Mouse (Mus musculus) mouse trophoblast stem cell (cell line): ENCODE measurements around the gene Ptpn20.

Experiments
- in situ Hi-C, 2 experiments: fragments of 300-500 bp; cut with MseI, MboI; formaldehyde crosslinking; loops; 2 replicates in 1 of 2; 3 replicates in 1 of 2; pipeline ENCODE4 v1.15.1; 2025

The Ptpn20 gene

DNA sequence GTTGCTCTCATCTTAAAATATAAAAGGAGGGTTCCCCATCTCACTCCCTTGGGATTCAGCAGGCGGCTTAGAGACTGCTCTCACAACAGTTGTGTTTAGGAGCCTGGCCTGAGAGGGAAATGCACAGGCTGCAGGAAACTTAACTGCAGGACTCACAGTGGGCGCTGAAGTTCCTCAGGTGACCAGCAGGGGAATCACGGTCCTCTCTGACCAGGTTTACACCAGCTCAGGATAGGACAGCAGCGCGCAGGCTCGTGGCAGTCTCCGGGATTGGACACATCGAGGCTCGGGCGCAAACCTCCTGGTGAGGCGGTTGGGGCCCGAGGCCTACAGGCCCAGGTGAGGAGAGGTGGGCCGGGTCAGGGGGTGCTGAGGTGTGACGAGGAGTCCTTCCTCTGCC, at the start of gene Ptpn20:
Gene Ptpn20, plus strand, starts transcription at position 257 of the 400 bp plus-strand sequence.
- in situ Hi-C loops = no loop called here

DNA sequence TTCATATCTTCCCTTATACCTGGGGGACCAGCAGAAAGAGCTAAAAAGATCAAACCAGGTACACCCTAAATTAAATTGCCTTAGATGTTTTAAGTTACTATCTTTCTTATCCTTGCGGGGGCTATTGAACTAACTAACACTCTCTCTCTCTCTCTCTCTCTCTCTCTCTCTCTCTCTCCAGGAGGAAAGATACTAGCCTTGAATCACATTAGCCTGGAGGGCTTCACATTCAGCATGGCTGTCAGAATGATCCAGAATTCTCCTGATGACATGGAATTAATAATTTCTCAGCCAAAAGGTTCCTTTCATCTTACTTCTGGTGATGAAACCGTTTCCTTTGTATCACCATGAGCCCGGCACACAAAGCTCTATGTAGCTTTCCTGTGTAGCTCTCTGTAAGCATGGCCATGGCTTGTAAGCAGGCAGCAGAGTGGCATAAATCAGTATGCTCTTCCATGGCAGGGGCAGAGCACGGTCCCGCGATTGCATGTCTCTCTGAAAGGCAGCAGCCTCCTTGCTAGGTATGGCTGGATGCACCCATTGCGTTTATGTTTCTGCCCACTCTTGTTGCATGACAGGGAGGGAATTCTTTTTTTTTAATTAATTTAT, 49.3 kb upstream of the Ptpn20 start:
- in situ Hi-C loops = no loop called here

DNA sequence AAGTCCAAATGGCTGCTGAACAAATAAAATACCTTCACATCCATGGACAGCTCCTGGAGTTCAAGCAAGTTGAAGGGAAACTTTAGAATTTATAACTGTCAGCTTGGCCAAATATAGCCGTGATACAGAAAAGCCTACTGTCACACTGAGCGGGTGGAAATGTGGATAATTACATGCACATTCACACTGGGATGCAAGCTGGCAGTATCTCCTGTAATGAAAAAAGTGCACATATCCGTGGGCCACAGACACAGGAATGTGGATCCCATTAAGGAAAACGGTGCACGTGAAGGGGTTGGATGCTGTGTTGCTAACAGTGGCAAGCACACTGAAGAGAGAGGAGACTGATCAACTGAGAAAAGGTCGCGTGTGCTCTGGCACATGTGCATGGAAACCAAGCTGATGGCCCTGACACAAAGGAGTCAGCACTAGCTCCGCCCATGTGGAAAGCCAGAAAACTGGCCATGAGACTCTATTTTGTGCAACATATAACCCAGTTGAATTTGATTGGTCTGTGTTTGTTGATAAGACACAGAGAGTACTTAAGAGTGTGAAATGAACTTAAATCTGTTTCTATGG, 43.4 kb upstream of the Ptpn20 start:
- in situ Hi-C loops = no loop called here

DNA sequence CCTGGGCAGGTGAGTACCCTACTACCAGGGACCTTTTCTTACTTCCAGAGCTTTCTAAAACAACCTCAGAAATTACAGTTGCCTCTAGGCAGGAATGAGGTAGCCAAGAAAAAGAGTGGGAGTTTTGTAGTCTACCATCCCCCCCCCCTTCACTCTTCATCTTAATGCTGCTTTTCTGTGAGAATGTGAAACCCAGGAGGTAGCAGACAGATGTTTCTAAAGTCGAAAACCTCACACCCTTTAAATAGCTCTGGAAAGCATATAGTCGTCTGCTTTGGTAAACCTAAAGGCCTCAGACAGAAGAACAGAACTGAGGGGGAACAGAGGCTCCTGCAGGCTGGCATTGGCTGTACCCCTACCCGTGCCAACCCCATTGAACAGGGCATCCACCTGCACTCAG, 40.4 kb upstream of the Ptpn20 start:
- in situ Hi-C loops = no loop called here

- in situ Hi-C loops = no loop called here
Observed at GRCm38 (mm10) chr14:33549856-33550255, 39.2 kb upstream of the Ptpn20 start.

- in situ Hi-C loops = no loop called here
Observed at GRCm38 (mm10) chr14:33570737-33571136, 18.3 kb upstream of the Ptpn20 start.

DNA sequence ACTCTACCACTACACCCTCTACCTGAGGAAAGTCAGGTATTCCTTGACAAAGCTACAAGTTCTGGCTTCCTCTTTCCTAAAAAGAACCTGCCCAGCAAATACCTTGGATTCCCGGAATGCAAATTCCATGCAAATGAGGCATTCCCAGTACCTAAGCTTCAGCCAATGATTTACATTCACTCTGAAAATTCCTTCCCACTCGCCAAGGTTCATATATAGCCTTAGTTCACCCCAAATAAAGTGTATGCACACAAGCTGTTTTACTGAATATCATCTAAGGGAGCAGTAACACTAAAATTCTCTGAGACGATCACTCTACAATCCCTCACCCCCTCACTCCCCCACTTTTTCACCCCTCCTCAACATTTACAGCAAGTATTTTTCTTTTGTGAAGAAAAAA, 15.4 kb upstream of the Ptpn20 start:
- in situ Hi-C loops = no loop called here

DNA sequence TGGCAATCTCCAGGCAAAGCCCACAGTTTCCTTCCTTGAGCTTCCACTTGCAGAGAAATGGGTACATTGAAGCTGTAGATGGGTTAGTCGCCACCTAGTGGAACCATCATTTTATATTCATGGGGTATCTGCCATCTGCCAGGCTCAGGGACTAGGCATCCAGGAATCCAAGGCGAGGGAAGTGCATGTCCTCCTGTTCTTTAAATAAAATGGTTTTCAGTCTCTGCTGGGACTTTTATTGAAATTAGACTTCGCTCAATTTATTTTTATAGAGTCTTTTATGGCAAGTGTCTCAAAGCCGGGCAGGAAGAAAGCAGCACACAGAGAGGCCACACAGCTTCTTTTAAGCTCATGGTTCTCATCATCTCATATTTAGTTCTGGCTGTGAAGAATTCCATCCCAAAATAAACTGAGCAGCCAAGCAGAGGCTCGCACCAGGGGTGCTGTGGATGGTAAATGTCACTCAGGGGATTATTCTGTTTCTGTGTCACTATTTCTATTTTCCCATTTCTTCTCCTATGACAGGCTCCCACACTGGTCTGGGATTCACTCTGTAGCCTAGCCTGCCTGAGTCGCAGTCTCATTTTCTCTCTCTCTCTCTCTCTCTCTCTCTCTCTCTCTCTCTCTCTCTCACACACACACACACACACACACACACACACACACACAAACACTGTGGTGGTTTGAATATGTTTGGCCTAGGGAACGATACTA, 9.1 kb upstream of the Ptpn20 start:
- in situ Hi-C loops = no loop called here

- in situ Hi-C loops = no loop called here
Observed at GRCm38 (mm10) chr14:33598376-33599130, 9.5 kb downstream of the Ptpn20 start.

DNA sequence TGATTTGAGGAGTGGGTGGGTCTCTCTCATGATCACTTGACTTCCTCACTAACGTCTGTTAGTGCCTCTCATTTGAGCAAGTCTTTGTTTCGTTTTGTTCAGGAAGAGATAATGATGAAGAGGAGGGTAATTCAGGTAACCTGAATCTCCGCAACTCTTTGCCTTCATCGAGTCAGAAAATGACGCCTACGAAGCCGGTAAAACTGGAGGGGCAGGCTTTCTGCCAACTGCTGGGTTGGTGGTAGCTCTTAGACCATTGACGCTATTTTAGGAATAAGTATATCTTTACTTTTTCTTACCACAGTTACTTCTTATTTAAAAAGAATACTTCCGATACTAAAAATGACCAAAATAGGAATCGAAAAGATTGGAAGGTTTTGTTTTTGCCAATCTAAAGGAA, 18.4 kb downstream of the Ptpn20 start:
- in situ Hi-C loops = no loop called here

DNA sequence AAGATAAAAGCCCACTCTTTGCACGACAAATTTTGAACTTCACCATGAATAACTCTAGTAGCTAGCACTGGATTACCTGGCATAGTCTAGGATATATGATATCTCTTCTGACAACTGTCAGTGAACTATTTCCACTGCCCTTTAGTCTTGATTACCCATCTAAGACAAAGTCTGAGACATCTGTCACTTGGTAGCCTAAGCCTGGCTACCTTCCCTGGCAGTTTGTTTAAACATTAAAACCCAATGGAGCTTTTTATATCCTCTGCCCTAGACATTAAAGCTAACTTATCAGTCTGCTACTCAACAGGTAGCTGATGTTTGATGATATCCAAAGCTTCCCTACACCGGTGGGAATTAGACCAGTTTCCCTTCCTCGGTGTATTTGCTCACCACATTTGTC, 36.0 kb downstream of the Ptpn20 start:
- in situ Hi-C loops = no loop called here

- in situ Hi-C loops = no loop called here
Observed at GRCm38 (mm10) chr14:33632790-33633372, 43.9 kb downstream of the Ptpn20 start.

GRCm38 (mm10) chr14:33634354-33634753, 45.3 kb downstream of the Ptpn20 start:
- in situ Hi-C loops = no loop called here

GRCm38 (mm10) chr14:33634774-33635173, 45.8 kb downstream of the Ptpn20 start:
- in situ Hi-C loops = no loop called here

GRCm38 (mm10) chr14:33639357-33639756, 50.4 kb downstream of the Ptpn20 start:
- in situ Hi-C loops = no loop called here

GRCm38 (mm10) chr14:33650721-33651120, 61.7 kb downstream of the Ptpn20 start:
- in situ Hi-C loops = no loop called here

GRCm38 (mm10) chr14:33657471-33657901, 68.5 kb downstream of the Ptpn20 start:
- in situ Hi-C loops = no loop called here

DNA sequence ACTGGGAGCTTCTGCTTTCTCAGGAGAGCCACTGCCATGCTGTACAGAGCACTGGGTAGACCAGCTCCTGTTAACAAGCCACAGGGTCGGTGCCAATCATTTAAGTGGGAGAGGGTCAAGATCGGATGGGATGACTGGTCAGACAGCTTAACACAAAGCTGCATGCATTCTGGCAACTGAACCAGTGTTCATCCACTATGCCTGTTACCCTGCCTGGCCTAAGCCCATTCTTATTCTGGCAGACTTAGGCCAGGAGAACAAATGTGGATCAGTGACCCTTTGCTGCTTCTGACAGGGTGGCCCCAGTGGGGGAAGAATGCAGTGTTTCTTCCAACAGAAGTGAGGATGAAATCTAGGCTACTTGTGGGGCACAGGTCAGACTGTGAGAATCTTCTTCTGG, 69.3 kb downstream of the Ptpn20 start:
- in situ Hi-C loops = no loop called here

- in situ Hi-C loops = no loop called here
Observed at GRCm38 (mm10) chr14:33662080-33662479, 73.1 kb downstream of the Ptpn20 start.

DNA sequence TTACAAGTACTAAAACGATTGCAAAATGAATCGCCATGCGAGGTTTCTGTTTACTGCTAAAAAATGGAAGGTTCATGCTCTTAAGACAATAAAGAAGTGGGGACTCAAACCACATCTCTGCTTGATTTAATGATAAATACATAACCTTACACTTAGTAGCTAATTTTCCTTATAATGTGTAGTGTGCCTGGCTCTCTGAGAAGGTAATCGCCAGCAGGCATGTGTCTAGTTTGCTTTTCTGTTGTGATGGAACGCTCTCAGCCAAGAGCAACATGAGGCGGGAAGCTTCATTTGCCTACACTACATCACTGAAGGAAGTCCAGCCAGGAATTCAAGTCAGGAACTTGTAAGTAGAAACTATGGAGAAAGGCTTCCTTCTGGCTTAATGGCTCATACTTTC, 77.3 kb downstream of the Ptpn20 start:
- in situ Hi-C loops = no loop called here

GRCm38 (mm10) chr14:33669891-33670290, 80.9 kb downstream of the Ptpn20 start:
- in situ Hi-C loops = loop anchor here in 1 of 2 experiments (10.0 kb wide), 1 partner anchor 265 kb away; no protein-coding TSS in a partner anchor
